Mouse (Mus musculus) CH12.LX (cell line): ENCODE results near the gene Hist1h3a. TPM values are rescaled to one million over a fixed set of nuclear protein-coding genes. Genes with fewer than 3 reads are reported as not detected.

Source experiments
- DNase-seq: peaks from one replicate; pipeline ENCODE4 v3.0.0-alpha.2; 2013; ENCODE audit errors: extremely low read depth
- H3K27ac ChIP-seq: 2 replicates; pipeline ENCODE4 v1.5.1; 2012; ENCODE audit warnings: low read depth, mild to moderate bottlenecking, control low read depth, moderate library complexity; ENCODE audit not compliant: insufficient read depth
- H3K27me3 ChIP-seq: replicated peaks from 2 replicates; pipeline ENCODE3; 2012; ENCODE audit warnings: inconsistent platforms
- H3K36me3 ChIP-seq, 2 experiments: replicated peaks in 1 of 2; 2 replicates each; pipeline versions ENCODE3 to v1.6.1; 2012; ENCODE audit warnings: inconsistent platforms in 1 of 2, low read length in 1 of 2, mild to moderate bottlenecking in 1 of 2, mixed read lengths in 1 of 2, moderate library complexity in 1 of 2; ENCODE audit not compliant: control insufficient read depth in 1 of 2, insufficient read depth in 1 of 2
- H3K4me1 ChIP-seq, 2 experiments: 2 replicates each; pipeline ENCODE4 v1.6.1; 2012; ENCODE audit warnings: inconsistent platforms in 1 of 2, moderate library complexity in 1 of 2; ENCODE audit not compliant: insufficient read depth in 2 of 2, control insufficient read depth in 1 of 2
- H3K4me2 ChIP-seq: 2 replicates; pipeline ENCODE4 v1.6.1; 2012; ENCODE audit warnings: low read depth, mild to moderate bottlenecking, control low read depth; ENCODE audit not compliant: poor library complexity, insufficient read depth, severe bottlenecking
- H3K4me3 ChIP-seq, 3 experiments: fragments of 150-350 bp in 1 of 3; sonication (generic) in 1 of 3; replicated peaks in 1 of 3; 2 replicates each; pipeline versions ENCODE3 to v1.5.1; 2011 to 2012; ENCODE audit warnings: low read depth in 2 of 3, low read length in 2 of 3, mild to moderate bottlenecking in 2 of 3, moderate library complexity in 2 of 3, control low read depth in 1 of 3, improper control_type of control experiment in 1 of 3, inconsistent platforms in 1 of 3, mixed read lengths in 1 of 3; ENCODE audit not compliant: poor library complexity in 1 of 3
- H3K79me2 ChIP-seq: replicated peaks from 2 replicates; pipeline ENCODE4 v1.6.1; 2012; ENCODE audit warnings: mild to moderate bottlenecking, moderate library complexity; ENCODE audit not compliant: control insufficient read depth, poor library complexity, insufficient read depth, severe bottlenecking; ENCODE audit errors: extremely low read depth
- H3K9ac ChIP-seq: 2 replicates; pipeline ENCODE4 v1.6.1; 2012; ENCODE audit warnings: low read depth, mild to moderate bottlenecking, control low read depth, moderate library complexity; ENCODE audit not compliant: insufficient read depth
- H3K9me3 ChIP-seq: replicated peaks from 2 replicates; pipeline ENCODE3; 2012; ENCODE audit warnings: low read length, inconsistent platforms, mixed read lengths
- BHLHE40 ChIP-seq: IDR thresholded peaks from 2 replicates; pipeline ENCODE4 v1.6.1; 2011; ENCODE audit warnings: mild to moderate bottlenecking, low read depth, low read length, improper control_type of control experiment
- CHD1 ChIP-seq: IDR thresholded peaks from 2 replicates; pipeline ENCODE4 v1.6.1; 2012; ENCODE audit warnings: low read depth, low read length, improper control_type of control experiment, inconsistent platforms
- CHD2 ChIP-seq: IDR thresholded peaks from 2 replicates; pipeline ENCODE4 v1.6.1; 2011; ENCODE audit warnings: low read length, improper control_type of control experiment
- CTCF ChIP-seq, 2 experiments: IDR thresholded peaks in 1 of 2; conservative IDR thresholded peaks in 1 of 2; 2 replicates each; pipeline ENCODE4 v1.5.1; 2011 to 2012; ENCODE audit warnings: low read depth in 2 of 2, low read length in 2 of 2, improper control_type of control experiment in 1 of 2, inconsistent platforms in 1 of 2, mild to moderate bottlenecking in 1 of 2, moderate library complexity in 1 of 2
- E2F4 ChIP-seq: IDR thresholded peaks from 2 replicates; pipeline ENCODE4 v1.6.1; 2011; ENCODE audit warnings: low read depth, low read length, improper control_type of control experiment; ENCODE audit not compliant: insufficient replicate concordance
- EP300 ChIP-seq: IDR thresholded peaks from 2 replicates; pipeline ENCODE4 v1.6.1; 2011; ENCODE audit warnings: low read length, improper control_type of control experiment
- GABPA ChIP-seq: IDR thresholded peaks from 2 replicates; pipeline ENCODE4 v1.6.1; 2012; ENCODE audit warnings: low read depth, low read length, improper control_type of control experiment, inconsistent platforms; ENCODE audit not compliant: insufficient replicate concordance
- HCFC1 ChIP-seq: IDR thresholded peaks from 2 replicates; pipeline ENCODE4 v1.6.1; 2012; ENCODE audit warnings: low read depth, mild to moderate bottlenecking, inconsistent platforms, low read length, improper control_type of control experiment
- JUND ChIP-seq: conservative IDR thresholded peaks from 2 replicates; pipeline ENCODE4 v1.6.1; 2011; ENCODE audit warnings: low read depth, low read length, improper control_type of control experiment
- KAT2A ChIP-seq: IDR thresholded peaks from 2 replicates; pipeline ENCODE4 v1.6.1; 2012; ENCODE audit warnings: low read length, improper control_type of control experiment, inconsistent platforms; ENCODE audit not compliant: insufficient replicate concordance
- MAFK ChIP-seq: IDR thresholded peaks from 2 replicates; pipeline ENCODE4 v1.6.1; 2011; ENCODE audit warnings: low read length, improper control_type of control experiment; ENCODE audit not compliant: insufficient replicate concordance
- MAX ChIP-seq: IDR thresholded peaks from 2 replicates; pipeline ENCODE4 v1.6.1; 2011; ENCODE audit warnings: low read length, improper control_type of control experiment
- MEF2A ChIP-seq: IDR thresholded peaks from 2 replicates; pipeline ENCODE4 v1.6.1; 2014; ENCODE audit warnings: low read depth, mild to moderate bottlenecking, inconsistent platforms, low read length, improper control_type of control experiment, borderline replicate concordance
- MXI1 ChIP-seq: IDR thresholded peaks from 2 replicates; pipeline ENCODE4 v1.6.1; 2011; ENCODE audit warnings: mild to moderate bottlenecking, low read depth, low read length, improper control_type of control experiment
- MYC ChIP-seq: IDR thresholded peaks from 2 replicates; pipeline ENCODE4 v1.6.1; 2011; ENCODE audit warnings: low read depth, mild to moderate bottlenecking, improper control_type of control experiment, low read length
- NELFE ChIP-seq: IDR thresholded peaks from 2 replicates; pipeline ENCODE4 v1.6.1; 2011; ENCODE audit warnings: low read depth, low read length, improper control_type of control experiment
- NRF1 ChIP-seq: IDR thresholded peaks from 2 replicates; pipeline ENCODE4 v1.6.1; 2014; ENCODE audit warnings: low read depth, mild to moderate bottlenecking, inconsistent platforms, low read length, improper control_type of control experiment, moderate library complexity
- POLR2A ChIP-seq: IDR thresholded peaks from 2 replicates; pipeline ENCODE4 v1.6.1; 2011; ENCODE audit warnings: low read depth, mild to moderate bottlenecking, improper control_type of control experiment, low read length
- POLR2AphosphoS2 ChIP-seq: IDR thresholded peaks from 2 replicates; pipeline ENCODE4 v1.6.1; 2011; ENCODE audit warnings: low read depth, low read length, improper control_type of control experiment
- RCOR1 ChIP-seq: conservative IDR thresholded peaks from 2 replicates; pipeline ENCODE4 v1.6.1; 2012; ENCODE audit warnings: low read depth, mild to moderate bottlenecking, inconsistent platforms, low read length, improper control_type of control experiment
- SIN3A ChIP-seq: IDR thresholded peaks from 2 replicates; pipeline ENCODE4 v1.6.1; 2012; ENCODE audit warnings: low read length, improper control_type of control experiment, inconsistent platforms
- TBP ChIP-seq: conservative IDR thresholded peaks from 2 replicates; pipeline ENCODE4 v1.6.1; 2011; ENCODE audit warnings: low read depth, low read length, improper control_type of control experiment
- TCF12 ChIP-seq: IDR thresholded peaks from 2 replicates; pipeline ENCODE4 v1.6.1; 2014; ENCODE audit warnings: low read depth, mild to moderate bottlenecking, inconsistent platforms, low read length, improper control_type of control experiment
- UBTF ChIP-seq: IDR thresholded peaks from 2 replicates; pipeline ENCODE4 v1.6.1; 2012; ENCODE audit warnings: low read depth, mild to moderate bottlenecking, inconsistent platforms, low read length, improper control_type of control experiment, moderate library complexity
- USF1 ChIP-seq: IDR thresholded peaks from 2 replicates; pipeline ENCODE4 v1.6.1; 2014; ENCODE audit warnings: low read depth, mild to moderate bottlenecking, inconsistent platforms, low read length, improper control_type of control experiment
- ZKSCAN1 ChIP-seq: IDR thresholded peaks from 2 replicates; pipeline ENCODE4 v1.6.1; 2012; ENCODE audit warnings: low read depth, inconsistent platforms, low read length, improper control_type of control experiment, borderline replicate concordance
- ZMIZ1 ChIP-seq: IDR thresholded peaks from 2 replicates; pipeline ENCODE4 v1.6.1; 2012; ENCODE audit warnings: low read depth, mild to moderate bottlenecking, inconsistent platforms, low read length, improper control_type of control experiment
- dilution Hi-C: fragments of 300-500 bp; cut with MboI; formaldehyde crosslinking; loops from 2 replicates; pipeline ENCODE4 v1.14.3; 2020; ENCODE audit warnings: low sequenced_read_pairs; ENCODE audit not compliant: extremely low pct_unique_long_range_greater_than_20kb, extremely low pct_ligation_motif_present
- in situ Hi-C: fragments of 300-500 bp; cut with MboI; formaldehyde crosslinking; loops from 3 replicates; pipeline ENCODE4 v1.14.3; 2019; ENCODE audit warnings: low sequenced_read_pairs, low pct_ligation_motif_present, low pct_unique_long_range_greater_than_20kb, mixed read lengths
- polyA plus RNA-seq: library from polyadenylated mRNA; unstranded; fragments of >175 nt; gene quantifications from 2 replicates; pipeline ENCODE4 v1.2.1, GENCODE M21; 2012; ENCODE audit warnings: low read depth; ENCODE audit not compliant: insufficient read length
- total RNA-seq, 2 experiments: library from RNA; depleted of rRNA; stranded (reverse); fragments of 300-350 nt in 1 of 2; fragments of >200 nt in 1 of 2; gene quantifications; 2 replicates each; pipeline ENCODE4 v1.2.3; 2012 to 2014

Hist1h3a gene
- total and polyA plus RNA-seq, 3 experiments: 3.2 to 1,392 (median 78.5) TPM

GRCm38 (mm10) chr13:23752742-23753172 lies 9.4 kb downstream of the Hist1h3a start:
- peaks cover 0 to 43% of the 10 kb centered on the region in 2 experiments; a peak in 2 of 4 replicates for H3K4me1 ChIP-seq
- H3K4me2 ChIP-seq: peak overlapping the region; percentile 70
- DNase-seq: no peak
- no peaks in the 10 kb centered on the region for H3K9me3 ChIP-seq
- in situ Hi-C loops (loop anchor here (25.0 kb wide), 1 partner anchor 1715 kb away; the partner anchor contains the start of genes Hist1h2ag, Hist1h2ah, Hist1h2bj and Hist1h2bk), dilution Hi-C loops (no loop called here)
- H3K9ac ChIP-seq: peak overlapping the region; percentile 63; the same call in 1 of the 2 replicates
- no peaks in the 10 kb centered on the region for H3K79me2 ChIP-seq
- H3K27ac ChIP-seq: peak overlapping the region; percentile 91
- no peaks in the 10 kb centered on the region for H3K36me3 ChIP-seq
- H3K27me3 ChIP-seq: no peaks in the 10 kb centered on the region
- no peak for TF ChIP-seq ZKSCAN1
- TF ChIP-seq KAT2A: no peak
- 0 out of 2 replicates have a peak, but pooled peaks have one; percentile 59 for TF ChIP-seq E2F4
- 0 out of 2 replicates have a peak, but pooled peaks have one; percentile 14 for TF ChIP-seq MYC
- peak; percentile 91 for TF ChIP-seq POLR2A
- no peak; the same call in 1 of the 2 replicates for TF ChIP-seq HCFC1
- no peak for TF ChIP-seq MXI1
- no peak for TF ChIP-seq NRF1
- peak; percentile 74 for TF ChIP-seq SIN3A
- peak; percentile 79; the same call in 1 of the 2 replicates for TF ChIP-seq UBTF
- TF ChIP-seq JUND: 0 out of 2 replicates have a peak, but pooled peaks have one; percentile 23
- no peak for TF ChIP-seq MAX
- peak; percentile 40; the same call in 1 of the 2 replicates for TF ChIP-seq EP300
- 0 out of 2 replicates have a peak, but pooled peaks have one; percentile 38 for TF ChIP-seq TBP
- peak; percentile 89 for TF ChIP-seq ZMIZ1
- no peak for TF ChIP-seq TCF12
- TF ChIP-seq GABPA: no peak
- peak; percentile 85 for TF ChIP-seq NELFE
- no peak for TF ChIP-seq MEF2A
- peak; percentile 100 for TF ChIP-seq POLR2AphosphoS2
- peak; percentile 52; the same call in 1 of the 2 replicates for TF ChIP-seq MAFK
- no peak for TF ChIP-seq CTCF (conservative IDR thresholded peaks at IDR 0.05 in 1 of 2, IDR thresholded peaks at IDR 0.05 in 1 of 2; ENCODE audit: low read depth in 2 of 2, low read length in 2 of 2)
- peak; percentile 94 for TF ChIP-seq CHD1
- 0 out of 2 replicates have a peak, but pooled peaks have one; percentile 55 for TF ChIP-seq CHD2
- peak; percentile 56; the same call in 1 of the 2 replicates for TF ChIP-seq RCOR1
- no peak for TF ChIP-seq BHLHE40
- TF ChIP-seq USF1: no peak
- peak overlapping the region; percentile 4 to 43 (median 32) for H3K4me3 ChIP-seq
